Mouse (Mus musculus): Measurements from ENCODE around the gene Runx2. TPM values are rescaled to one million over a fixed set of nuclear protein-coding genes. Genes with fewer than 3 reads are reported as not detected.

The Runx2 gene
- polyA plus RNA-seq, 1 experiment from 2014 or later = 3.0 TPM

DNA sequence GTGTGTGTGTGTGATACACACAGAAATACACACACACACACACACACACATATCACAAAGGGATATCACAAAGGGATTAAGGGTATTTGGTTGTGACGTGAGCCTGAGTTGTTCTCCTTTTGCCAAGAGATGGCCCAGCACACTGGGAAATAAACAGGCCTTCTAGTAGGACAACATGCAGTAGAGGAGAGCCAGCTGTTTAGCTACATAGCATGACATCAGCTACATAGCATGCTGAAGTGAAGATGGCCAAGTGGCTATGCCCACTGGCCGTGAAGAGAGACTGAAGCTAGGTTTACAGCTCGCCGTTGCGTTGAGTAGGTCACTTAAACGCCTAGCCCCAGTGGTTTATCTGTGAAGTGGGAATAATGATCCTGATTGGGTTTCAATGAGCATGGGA, 171.3 kb downstream of the Runx2 start:
- H3K27me3 ChIP-seq = no peaks in the 10 kb centered on the region
- no peak overlapping the region for H3K4me3 ChIP-seq (replicated peaks)
- no peak overlapping the region for H3K9ac ChIP-seq
- WGBS = 95% methylated on average over 6 of the region's 6 CpGs
- H3K9me3 ChIP-seq = no peaks in the 10 kb centered on the region
- ATAC-seq (ENCODE audit: low FRiP score) = no peak
- no peak overlapping the region for H3K4me2 ChIP-seq
- H3K27ac ChIP-seq = no peak overlapping the region
- peaks cover 5% of the 10 kb centered on the region for H3K4me1 ChIP-seq
- H3K36me3 ChIP-seq (replicated peaks) = no peaks in the 10 kb centered on the region

DNA sequence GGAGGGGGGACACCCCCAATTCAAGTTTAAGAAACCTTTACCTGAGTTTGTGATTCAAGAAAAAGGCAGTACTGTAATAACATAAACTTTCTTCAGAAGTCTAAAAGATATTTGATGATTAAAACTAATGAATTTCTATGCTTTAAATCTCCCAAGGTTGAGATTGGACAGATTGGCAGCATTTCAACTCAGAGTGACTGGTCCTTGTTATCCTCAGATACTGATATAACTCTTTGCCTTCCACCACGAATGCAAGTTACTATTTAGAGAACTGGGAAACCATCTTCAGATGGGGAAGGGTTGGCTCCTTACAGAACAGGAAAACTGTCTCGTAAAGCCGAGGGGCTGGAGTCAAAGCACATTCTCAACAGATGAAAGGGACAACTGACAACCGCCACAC, 172.5 kb downstream of the Runx2 start:
- Histone ChIP-seq H3K4me1 (peaks cover 6% of the 10 kb centered on the region; the same call in 1 of the 2 replicates), H3K9me3 (no peaks in the 10 kb centered on the region), H3K27me3 (no peaks in the 10 kb centered on the region), H3K9ac (no peak overlapping the region), H3K27ac (no peak overlapping the region), H3K4me3 (replicated peaks) (no peak overlapping the region), H3K4me2 (no peak overlapping the region), H3K36me3 (replicated peaks) (no peaks in the 10 kb centered on the region)
- 85% methylated on average over 4 of the region's 4 CpGs for WGBS
- ATAC-seq (ENCODE audit: low FRiP score) = no peak

DNA sequence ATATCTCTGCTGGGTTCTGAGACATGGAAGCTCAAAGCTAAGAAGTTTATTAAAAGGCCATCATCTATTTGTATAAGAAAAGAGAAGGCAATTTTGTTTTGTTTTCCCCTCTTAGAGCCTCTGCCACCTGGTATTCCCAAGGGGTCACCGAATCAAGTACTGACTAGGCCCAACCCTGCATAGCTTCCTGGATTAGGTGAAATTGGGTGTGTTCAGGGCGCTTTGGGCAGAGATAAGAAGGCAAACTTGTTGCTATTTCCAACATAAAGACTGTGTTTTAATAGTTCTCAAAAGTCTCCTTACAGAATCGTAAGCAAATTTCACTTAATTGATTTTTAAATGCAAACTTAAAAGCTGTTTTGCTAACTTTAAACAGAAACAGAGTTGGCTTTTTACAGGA, 173.7 kb downstream of the Runx2 start:
- Histone ChIP-seq H3K27ac (no peak overlapping the region), H3K27me3 (no peaks in the 10 kb centered on the region), H3K4me2 (no peak overlapping the region), H3K4me3 (replicated peaks) (no peak overlapping the region), H3K4me1 (peaks cover 6% of the 10 kb centered on the region; the same call in 1 of the 2 replicates), H3K36me3 (replicated peaks) (no peaks in the 10 kb centered on the region), H3K9ac (no peak overlapping the region), H3K9me3 (no peaks in the 10 kb centered on the region)
- WGBS = 86% methylated on average over 3 of the region's 3 CpGs
- ATAC-seq (ENCODE audit: low FRiP score) = no peak

DNA sequence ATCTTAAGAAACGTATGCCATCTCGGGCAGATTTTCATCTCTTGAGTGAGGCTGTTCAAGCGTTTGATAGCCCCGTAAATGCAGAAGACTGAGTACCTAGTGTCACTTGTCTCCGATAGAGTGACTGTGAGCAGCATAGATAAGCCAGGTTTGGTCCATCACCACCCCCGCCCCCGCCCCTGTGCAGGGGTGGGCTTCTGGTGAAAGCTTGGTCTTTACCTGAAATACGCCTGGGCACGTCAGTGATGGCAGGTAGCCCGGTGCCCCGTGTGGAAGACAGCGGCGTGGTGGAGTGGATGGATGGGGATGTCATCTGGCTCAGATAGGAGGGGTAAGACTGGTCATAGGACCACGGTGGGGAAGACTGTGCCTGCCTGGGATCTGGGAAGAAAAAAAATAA, 175.2 kb downstream of the Runx2 start:
- H3K4me2 ChIP-seq = no peak overlapping the region
- ATAC-seq (ENCODE audit: low FRiP score) = no peak
- H3K9ac ChIP-seq = no peak overlapping the region
- H3K27ac ChIP-seq = no peak overlapping the region
- H3K9me3 ChIP-seq = no peaks in the 10 kb centered on the region
- H3K4me3 ChIP-seq (replicated peaks) = no peak overlapping the region
- H3K4me1 ChIP-seq = peaks cover 6% of the 10 kb centered on the region; the same call in 1 of the 2 replicates
- H3K27me3 ChIP-seq = no peaks in the 10 kb centered on the region
- H3K36me3 ChIP-seq (replicated peaks) = no peaks in the 10 kb centered on the region
- WGBS = 95% methylated on average over 14 of the region's 14 CpGs

DNA sequence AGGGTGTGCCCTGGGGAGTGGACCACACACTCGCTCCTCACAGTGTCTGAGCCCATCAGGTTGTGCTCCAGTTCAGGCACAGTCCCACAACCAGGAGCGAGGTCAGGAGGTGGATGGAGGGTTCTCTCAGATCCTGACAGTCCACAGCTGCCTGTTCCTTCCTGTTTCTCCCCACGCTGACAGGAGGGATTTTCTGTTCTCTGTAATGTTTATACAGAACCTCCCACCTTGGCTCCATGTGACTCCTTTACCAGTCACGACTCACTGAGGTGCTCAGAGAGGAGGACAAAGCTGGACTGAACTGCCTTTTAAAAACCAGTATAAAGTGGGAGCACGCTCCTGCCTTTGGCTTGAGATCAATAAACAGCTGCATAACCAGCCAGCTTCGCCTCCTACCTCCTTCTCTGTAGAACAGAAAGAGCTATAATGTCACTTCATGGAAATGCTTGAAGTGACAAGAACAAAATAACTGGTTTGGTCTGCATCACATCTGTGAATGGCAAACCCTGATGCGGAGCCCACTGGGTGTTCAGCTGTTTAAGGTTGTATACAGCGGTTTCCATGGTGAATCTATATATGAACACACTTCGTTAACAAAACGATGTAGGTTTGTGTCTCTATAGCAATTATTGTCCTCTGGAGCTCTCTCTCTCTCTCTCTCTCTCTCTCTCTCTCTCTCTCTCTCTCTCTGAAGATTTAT, 177.3 kb downstream of the Runx2 start:
- H3K4me3 ChIP-seq (replicated peaks) = no peak overlapping the region
- ATAC-seq (ENCODE audit: low FRiP score) = no peak
- H3K4me2 ChIP-seq = no peak overlapping the region
- no peaks in the 10 kb centered on the region for H3K9me3 ChIP-seq
- no peak overlapping the region for H3K9ac ChIP-seq
- peaks cover 6% of the 10 kb centered on the region; the same call in 1 of the 2 replicates for H3K4me1 ChIP-seq
- no peak overlapping the region for H3K27ac ChIP-seq
- peaks cover 2% of the 10 kb centered on the region; the same call in 1 of the 2 replicates for H3K27me3 ChIP-seq
- 66% methylated on average over 10 of the region's 10 CpGs for WGBS
- H3K36me3 ChIP-seq (replicated peaks) = no peaks in the 10 kb centered on the region

DNA sequence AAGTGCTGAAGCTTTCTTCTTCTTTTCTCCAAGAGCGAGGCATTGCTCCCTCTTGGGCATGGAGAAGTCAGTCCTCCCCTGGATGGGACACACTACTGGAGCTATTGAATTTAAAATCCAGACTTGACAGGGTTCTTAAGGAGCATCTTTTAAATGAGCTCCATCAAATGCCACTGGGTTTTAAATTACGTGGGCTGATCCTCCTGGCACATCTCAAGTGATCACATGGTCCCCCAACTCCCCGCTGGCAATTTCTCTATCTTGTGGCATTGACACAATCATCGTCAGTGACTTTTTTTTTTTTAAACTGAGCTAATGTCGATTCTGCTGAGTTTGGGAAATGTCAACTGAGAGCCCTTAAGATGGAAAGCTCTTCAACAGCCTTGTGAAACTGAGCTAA, 180.1 kb downstream of the Runx2 start:
- H3K27me3 ChIP-seq = peaks cover 5% of the 10 kb centered on the region; the same call in 1 of the 2 replicates
- WGBS = 68% methylated on average over 5 of the region's 5 CpGs
- no peaks in the 10 kb centered on the region for H3K36me3 ChIP-seq (replicated peaks)
- no peaks in the 10 kb centered on the region for H3K9me3 ChIP-seq
- H3K27ac ChIP-seq = no peak overlapping the region
- H3K4me2 ChIP-seq = no peak overlapping the region
- ATAC-seq (ENCODE audit: low FRiP score) = no peak
- H3K4me3 ChIP-seq (replicated peaks) = no peak overlapping the region
- H3K9ac ChIP-seq = no peak overlapping the region
- H3K4me1 ChIP-seq = peaks cover 6% of the 10 kb centered on the region; the same call in 1 of the 2 replicates

DNA sequence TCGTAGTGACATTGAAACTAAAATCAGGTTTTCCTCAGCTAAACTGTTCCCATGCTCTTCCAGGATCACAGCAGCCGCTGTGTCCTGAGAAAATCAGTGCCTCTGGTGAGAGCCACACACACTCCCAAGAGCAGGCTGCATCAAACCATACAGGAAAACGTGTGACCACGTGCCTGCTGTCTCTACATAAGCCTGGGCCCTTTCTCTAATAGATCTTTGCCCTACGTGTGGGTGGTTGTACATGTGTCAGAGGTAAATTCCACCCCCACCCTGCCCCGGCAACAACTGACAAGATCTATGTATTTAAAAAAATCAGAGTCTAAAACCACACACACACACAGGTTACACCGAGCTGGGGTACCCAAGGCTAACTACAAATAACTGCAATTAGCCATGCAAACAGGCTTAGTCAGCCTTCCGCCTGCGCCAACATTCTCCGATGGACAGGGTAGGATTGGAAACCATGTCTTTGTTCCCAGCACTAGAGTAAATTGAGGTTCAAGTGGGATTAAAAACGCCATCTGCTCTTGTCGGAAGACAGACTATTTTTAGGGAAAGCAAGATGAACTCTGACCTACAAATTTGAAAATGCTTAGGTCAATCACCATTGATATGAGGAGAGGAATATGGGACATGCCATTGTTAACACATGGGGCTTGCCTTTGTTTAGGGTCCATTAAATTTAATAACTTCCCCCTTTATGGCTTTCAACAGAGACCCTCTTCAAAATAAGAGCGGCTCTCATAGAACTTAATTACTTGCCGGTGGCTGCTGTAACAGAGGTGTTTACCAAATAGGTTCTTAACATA, 180.8 kb downstream of the Runx2 start:
- no peak overlapping the region for H3K27ac ChIP-seq
- peak; percentile 33; the same call in 1 of the 2 replicates for ATAC-seq (ENCODE audit: low FRiP score)

DNA sequence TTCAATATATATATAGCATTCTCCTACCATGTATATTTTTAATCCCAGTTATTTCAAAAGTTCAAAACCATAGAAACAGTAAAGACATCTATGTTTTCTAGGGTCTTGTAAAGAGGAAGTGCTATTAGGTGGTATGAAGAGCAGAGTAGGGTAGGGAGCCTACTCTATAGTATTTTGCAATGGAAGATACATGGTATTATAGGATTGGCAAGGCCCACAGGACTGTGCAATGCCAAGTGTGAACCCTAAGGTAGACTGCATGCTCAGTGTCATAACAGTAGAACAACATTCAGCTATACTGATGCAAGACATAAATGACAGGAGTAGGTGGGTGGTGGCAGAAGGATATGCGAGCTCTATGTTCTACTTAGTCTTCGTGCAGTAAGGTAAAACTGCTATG, 181.7 kb downstream of the Runx2 start:
- no peak overlapping the region for H3K4me3 ChIP-seq (replicated peaks)
- H3K27me3 ChIP-seq = peaks cover 5% of the 10 kb centered on the region; the same call in 1 of the 2 replicates
- no peak overlapping the region for H3K27ac ChIP-seq
- H3K9me3 ChIP-seq = no peaks in the 10 kb centered on the region
- no peak overlapping the region for H3K4me2 ChIP-seq
- no peak for ATAC-seq (ENCODE audit: low FRiP score)
- WGBS = 94% methylated on average over 2 of the region's 2 CpGs
- H3K4me1 ChIP-seq = no peaks in the 10 kb centered on the region; the same call in 1 of the 2 replicates
- no peak overlapping the region for H3K9ac ChIP-seq
- H3K36me3 ChIP-seq (replicated peaks) = no peaks in the 10 kb centered on the region

More for the DNA sequence above, 180.8 kb downstream of the Runx2 start:
- WGBS = 65% methylated on average over 14 of the region's 14 CpGs
- H3K36me3 ChIP-seq (replicated peaks) = no peaks in the 10 kb centered on the region
- H3K4me3 ChIP-seq (replicated peaks) = no peak overlapping the region
- H3K27me3 ChIP-seq = peaks cover 5% of the 10 kb centered on the region; the same call in 1 of the 2 replicates
- no peaks in the 10 kb centered on the region for H3K9me3 ChIP-seq
- no peak overlapping the region for H3K9ac ChIP-seq
- peaks cover 6% of the 10 kb centered on the region; the same call in 1 of the 2 replicates for H3K4me1 ChIP-seq
- H3K4me2 ChIP-seq = no peak overlapping the region

DNA sequence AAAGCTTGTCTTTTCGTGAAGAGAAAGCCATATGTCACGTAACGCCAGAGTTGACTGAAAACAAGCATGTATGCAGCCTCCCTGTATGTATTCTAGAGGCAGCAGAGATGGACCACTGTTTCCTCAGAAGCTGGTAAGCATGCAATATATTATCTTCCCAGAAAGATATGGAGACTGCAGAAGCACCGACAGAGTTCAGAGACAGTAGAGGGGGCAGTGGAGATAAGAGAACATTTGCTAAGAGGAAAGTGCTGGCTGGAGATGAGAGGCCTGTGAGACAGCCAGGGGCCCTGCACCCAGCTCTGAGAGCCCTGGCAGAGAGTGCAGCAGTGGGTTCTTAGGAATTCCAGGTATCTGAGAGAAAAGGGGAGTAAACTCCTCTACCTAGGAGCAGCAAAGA, 182.3 kb downstream of the Runx2 start:
- H3K27me3 ChIP-seq = peaks cover 5% of the 10 kb centered on the region; the same call in 1 of the 2 replicates
- no peak overlapping the region for H3K4me3 ChIP-seq (replicated peaks)
- ATAC-seq (ENCODE audit: low FRiP score) = no peak
- no peak overlapping the region for H3K9ac ChIP-seq
- no peak overlapping the region for H3K4me2 ChIP-seq
- no peaks in the 10 kb centered on the region; the same call in 1 of the 2 replicates for H3K4me1 ChIP-seq
- WGBS = 90% methylated on average over 4 of the region's 4 CpGs
- no peaks in the 10 kb centered on the region for H3K9me3 ChIP-seq
- H3K36me3 ChIP-seq (replicated peaks) = no peaks in the 10 kb centered on the region
- H3K27ac ChIP-seq = no peak overlapping the region

DNA sequence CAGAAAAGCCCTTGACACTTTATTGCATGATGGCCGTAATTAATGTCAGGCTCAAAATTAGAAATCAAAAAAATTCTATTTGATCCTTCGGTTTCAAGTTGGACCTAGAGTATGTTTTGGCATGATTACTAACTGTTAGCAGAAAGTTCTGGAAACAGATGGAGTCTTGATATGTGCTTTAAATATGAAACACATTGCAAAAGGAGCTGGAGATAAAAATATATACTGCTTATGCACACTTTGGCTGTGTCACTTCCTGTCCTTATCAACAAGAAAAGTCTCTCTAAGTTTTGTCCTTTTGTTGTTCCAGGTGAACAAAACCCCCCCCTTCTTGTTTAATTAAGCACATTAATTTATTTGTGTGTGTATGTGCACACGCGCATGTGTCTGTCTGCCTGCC, 183.0 kb downstream of the Runx2 start:
- H3K36me3 ChIP-seq (replicated peaks) = no peaks in the 10 kb centered on the region
- 89% methylated on average over 4 of the region's 4 CpGs for WGBS
- H3K27ac ChIP-seq = no peak overlapping the region
- peaks cover 5% of the 10 kb centered on the region; the same call in 1 of the 2 replicates for H3K27me3 ChIP-seq
- H3K4me1 ChIP-seq = no peaks in the 10 kb centered on the region
- H3K4me3 ChIP-seq (replicated peaks) = no peak overlapping the region
- H3K9me3 ChIP-seq = no peaks in the 10 kb centered on the region
- H3K9ac ChIP-seq = no peak overlapping the region
- no peak overlapping the region for H3K4me2 ChIP-seq
- ATAC-seq (ENCODE audit: low FRiP score) = no peak

DNA sequence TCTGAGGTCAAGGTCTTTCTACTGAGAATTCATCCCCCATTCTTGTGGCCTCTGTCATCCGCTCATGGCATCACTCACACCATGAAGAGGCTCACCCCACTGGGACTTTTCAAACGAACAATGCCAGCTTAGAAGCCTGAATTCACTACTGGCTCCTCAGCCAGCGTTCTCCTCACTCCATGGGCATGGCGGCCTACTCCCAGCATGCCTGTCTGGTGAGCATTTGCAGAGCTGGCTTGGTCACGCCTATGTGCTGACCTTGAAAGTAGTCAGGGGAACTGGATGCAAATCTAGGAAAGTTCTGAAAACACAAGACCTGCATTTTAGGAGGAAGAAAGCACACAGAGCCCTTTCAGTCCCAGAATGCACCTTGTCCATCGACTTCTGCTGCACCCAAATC, 187.3 kb downstream of the Runx2 start:
- H3K9ac ChIP-seq = no peak overlapping the region
- WGBS = 85% methylated on average over 6 of the region's 6 CpGs
- H3K4me1 ChIP-seq = no peaks in the 10 kb centered on the region
- no peaks in the 10 kb centered on the region for H3K36me3 ChIP-seq (replicated peaks)
- H3K27me3 ChIP-seq = peaks cover 2% of the 10 kb centered on the region; the same call in 1 of the 2 replicates
- no peak overlapping the region for H3K4me3 ChIP-seq (replicated peaks)
- no peak overlapping the region for H3K4me2 ChIP-seq
- H3K27ac ChIP-seq = no peak overlapping the region
- no peaks in the 10 kb centered on the region for H3K9me3 ChIP-seq
- no peak for ATAC-seq (ENCODE audit: low FRiP score)

DNA sequence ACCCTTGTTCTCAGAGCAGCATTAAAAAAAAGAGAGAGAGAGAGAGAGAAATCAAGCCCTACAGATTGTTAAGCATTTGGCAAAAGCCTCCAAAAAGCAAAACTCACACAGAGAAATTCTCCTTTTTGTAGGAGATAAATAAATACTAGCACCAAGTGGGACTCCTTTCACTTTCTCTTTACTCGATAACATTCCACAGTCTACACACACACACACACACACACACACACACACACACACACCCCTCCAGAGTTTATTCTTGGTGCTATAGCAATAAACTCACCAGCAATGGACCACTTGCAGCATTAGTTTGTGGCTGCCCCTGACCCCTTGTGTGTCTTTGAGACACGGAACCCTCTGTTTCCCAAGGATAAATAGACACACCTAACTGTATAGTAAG, 190.9 kb downstream of the Runx2 start:
- Histone ChIP-seq H3K36me3 (replicated peaks) (no peaks in the 10 kb centered on the region), H3K4me3 (replicated peaks) (no peak overlapping the region), H3K4me1 (no peaks in the 10 kb centered on the region), H3K27me3 (0 out of 2 replicates have a peak, but pooled peaks cover 3% of the 10 kb centered on the region), H3K27ac (no peak overlapping the region), H3K9me3 (no peaks in the 10 kb centered on the region), H3K9ac (no peak overlapping the region), H3K4me2 (no peak overlapping the region)
- ATAC-seq (ENCODE audit: low FRiP score) = no peak
- WGBS = 91% methylated on average over 2 of the region's 2 CpGs
